Mouse (Mus musculus): ENCODE data around the gene Eif5a. TPM values are rescaled to one million over a fixed set of nuclear protein-coding genes. Genes with fewer than 3 reads are reported as not detected.
A peak's percentile ranks its signal among the peaks of the same experiment; 100 is the strongest.

The Eif5a gene
- total RNA-seq, 2 experiments from 2014 or later, result 408 to 425 TPM

GRCm38 (mm10) chr11:69878399-69878798 lies 43.4 kb downstream of the Eif5a start:
- DNase-seq (ENCODE audit: low spot score), result no peak

- DNase-seq (ENCODE audit: low spot score), result no peak
Measured at GRCm38 (mm10) chr11:69877878-69878277, 43.9 kb downstream of the Eif5a start, which contains the start of gene Tmem95. Gene Tmem95, minus strand, starts transcription at chr11:69878018.

- DNase-seq (ENCODE audit: low spot score), result peak; percentile 86
Measured at GRCm38 (mm10) chr11:69876867-69877266, 44.9 kb downstream of the Eif5a start.

- DNase-seq (ENCODE audit: low spot score), result no peak
Measured at GRCm38 (mm10) chr11:69876186-69876585, 45.6 kb downstream of the Eif5a start.

- no peak for DNase-seq (ENCODE audit: low spot score)
Measured at GRCm38 (mm10) chr11:69872451-69872850, 49.3 kb downstream of the Eif5a start.

GRCm38 (mm10) chr11:69871822-69872221 lies 49.9 kb downstream of the Eif5a start:
- DNase-seq (ENCODE audit: low spot score), result no peak

GRCm38 (mm10) chr11:69870289-69871069 lies 51.3 kb downstream of the Eif5a start:
- no peak for DNase-seq (ENCODE audit: low spot score)

- no peak for DNase-seq (ENCODE audit: low spot score)
Measured at GRCm38 (mm10) chr11:69867335-69867734, 54.4 kb downstream of the Eif5a start.

Small RNA genes lying within 50 kb of the gene (microRNA-seq; reads per million reads assigned to microRNA genes)
- gene Mir6924, result not detected

Other genes starting within 250 kb of the Eif5a start
- gene Eif4a1, start 249.5 kb downstream of the Eif5a start, total RNA-seq (2021), result 10 to 100 TPM; 69.6 to 97.7 TPM
- 10 to 100 TPM; 21.9 to 25.4 TPM for gene Senp3, start 239.9 kb downstream of the Eif5a start, total RNA-seq (2021)
- under 1 TPM; 0.62 to 0.64 TPM for gene Tnfsf13, start 236.2 kb downstream of the Eif5a start, total RNA-seq (2021)
- gene Tnfsf12, start 226.1 kb downstream of the Eif5a start, total RNA-seq (2021), result 10 to 100 TPM in 1 of 2 experiments, 1 to 10 TPM in 1; 7.4 to 10.4 TPM
- 1 to 10 TPM; 1.1 to 1.3 TPM for gene Tnfsfm13, start 225.9 kb downstream of the Eif5a start, total RNA-seq (2021)
- 10 to 100 TPM; 33.0 to 33.9 TPM for gene Polr2a, start 163.3 kb downstream of the Eif5a start, total RNA-seq (2021)
- gene Slc35g3, start 160.0 kb downstream of the Eif5a start, total RNA-seq (2021), result not detected
- 10 to 100 TPM; 37.1 to 37.5 TPM for gene Zbtb4, start 156.0 kb downstream of the Eif5a start, total RNA-seq (2021)
- gene Chrnb1, start 126.0 kb downstream of the Eif5a start, total RNA-seq (2021), result 10 to 100 TPM; 30.6 to 31.2 TPM
- gene Fgf11, start 120.1 kb downstream of the Eif5a start, total RNA-seq (2021), result 1 to 10 TPM; 3.5 to 4.0 TPM
- gene Tmem102, start 116.3 kb downstream of the Eif5a start, total RNA-seq (2021), result under 1 TPM; 0.14 to 0.18 TPM
- not detected for gene Gm39566, start 106.7 kb downstream of the Eif5a start, total RNA-seq (2021)
- not detected for gene Spem2, start 103.5 kb downstream of the Eif5a start, total RNA-seq (2021)
- not detected for gene Spem1, start 99.8 kb downstream of the Eif5a start, total RNA-seq (2021)
- 1 to 10 TPM; 1.9 to 2.9 TPM for gene Nlgn2, start 84.2 kb downstream of the Eif5a start, total RNA-seq (2021)
- 100 to 1,000 TPM; 141 to 164 TPM for gene Tmem256, start 83.4 kb downstream of the Eif5a start, total RNA-seq (2021)
- gene Plscr3, start 75.6 kb downstream of the Eif5a start, total RNA-seq (2021), result 10 to 100 TPM; 10.1 to 12.7 TPM
- gene Tnk1, start 63.2 kb downstream of the Eif5a start, total RNA-seq (2021), result under 1 TPM in 1 of 2 experiments, not detected in 1; 0.07 TPM
- not detected for gene Tmem95, start 43.9 kb downstream of the Eif5a start, total RNA-seq (2021)
- gene Kctd11, start 40.6 kb downstream of the Eif5a start, total RNA-seq (2021), result 1 to 10 TPM; 1.3 to 1.5 TPM
- gene Acap1, start 26.4 kb downstream of the Eif5a start, total RNA-seq (2021), result under 1 TPM; 0.21 to 0.30 TPM
- gene 2810408A11Rik, start 21.0 kb downstream of the Eif5a start, total RNA-seq (2021), result under 1 TPM; 0.24 to 0.25 TPM
- gene Neurl4, start 20.9 kb downstream of the Eif5a start, total RNA-seq (2021), result 10 to 100 TPM; 25.9 to 27.4 TPM
- 10 to 100 TPM; 50.8 to 55.8 TPM for gene Gps2, start 8.1 kb downstream of the Eif5a start, total RNA-seq (2021)
- 10 to 100 TPM in 1 of 2 experiments, 1 to 10 TPM in 1; 9.3 to 11.4 TPM for gene Ybx2, start 13.8 kb upstream of the Eif5a start, total RNA-seq (2021)
- gene Slc2a4, start 26.2 kb upstream of the Eif5a start, total RNA-seq (2021), result 100 to 1,000 TPM; 424 to 439 TPM
- gene Cldn7, start 42.8 kb upstream of the Eif5a start, total RNA-seq (2021), result not detected
- 100 to 1,000 TPM; 222 to 237 TPM for gene Ctdnep1, start 59.2 kb upstream of the Eif5a start, total RNA-seq (2021)
- 10 to 100 TPM; 35.1 to 35.3 TPM for gene Elp5, start 60.6 kb upstream of the Eif5a start, total RNA-seq (2021)
- 100 to 1,000 TPM; 211 to 222 TPM for gene Gabarap, start 69.2 kb upstream of the Eif5a start, total RNA-seq (2021)
- gene Phf23, start 73.8 kb upstream of the Eif5a start, total RNA-seq (2021), result 10 to 100 TPM; 18.0 to 19.2 TPM
- 1 to 10 TPM; 3.5 to 4.3 TPM for gene Dvl2, start 78.6 kb upstream of the Eif5a start, total RNA-seq (2021)
- 100 to 1,000 TPM; 319 to 378 TPM for gene Acadvl, start 93.5 kb upstream of the Eif5a start, total RNA-seq (2021)
- gene Dlg4, start 95.0 kb upstream of the Eif5a start, total RNA-seq (2021), result 1 to 10 TPM; 3.4 to 5.3 TPM
- gene Asgr1, start 132.1 kb upstream of the Eif5a start, total RNA-seq (2021), result not detected
- under 1 TPM in 1 of 2 experiments, not detected in 1; 0.47 TPM for gene Asgr2, start 170.7 kb upstream of the Eif5a start, total RNA-seq (2021)
- gene Mgl2, start 208.4 kb upstream of the Eif5a start, total RNA-seq (2021), result 1 to 10 TPM in 1 of 2 experiments, under 1 TPM in 1; 0.87 to 2.0 TPM
- 1 to 10 TPM; 3.2 to 3.3 TPM for gene Clec10a, start 234.2 kb upstream of the Eif5a start, total RNA-seq (2021)

Data from gastrocnemius, adult 18-20 months (tissue).